ENCODE assay signal across 20 mouse cellular contexts in the genomic region with DNA sequence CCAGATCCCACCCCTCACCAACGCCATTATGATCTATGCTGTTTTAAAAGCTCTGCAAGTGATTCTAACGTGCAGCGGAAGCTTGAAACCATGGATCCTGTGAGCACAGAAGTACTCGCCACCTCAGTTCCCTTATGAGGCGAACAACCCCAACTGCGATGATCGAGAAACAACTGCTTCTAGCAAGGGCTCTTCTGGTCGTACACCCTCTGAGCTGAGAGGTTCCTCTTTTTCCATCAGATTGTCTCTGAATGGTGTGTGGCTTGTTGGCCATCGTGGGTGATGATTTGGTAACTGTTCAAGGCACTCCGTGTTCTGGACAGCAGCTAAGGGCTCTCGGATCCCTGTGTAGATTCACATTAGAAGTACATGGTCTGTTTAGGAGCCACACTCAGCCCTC. TPM values are rescaled to one million over a fixed set of nuclear protein-coding genes. Genes with fewer than 3 reads are reported as not detected.
DNase-seq lines count a peak whose midpoint lies in the region; ATAC-seq and TF ChIP-seq lines count a peak whose summit lies in the region.
"Had no signal": no experiment of that assay in that cellular context is flagged by ENCODE, and none has a peak within 500 bp of the region (broad histone marks: within the 10 kb centered on the region; RNA-seq: fewer than 3 reads in every experiment).

No protein-coding gene starts in this region.

- DNase-seq in lung, postnatal 36 days = peak; percentile 25
- no peak for DNase-seq in lung, adult 2 months
- peak; percentile 79 for DNase-seq in MEL-GATA-1-ER (ENCODE audit: extremely low read depth, low read depth)
- peak; percentile 71 for DNase-seq in splenic B cell, adult 2 months (ENCODE audit: low read depth, low spot score)
- no peak for DNase-seq in limb, embryonic 10.5 days (ENCODE audit: low spot score)
- DNase-seq in adrenal gland, postnatal 14 days = no peak
- DNase-seq: adrenal gland, postnatal 36 days; cerebellum, adult 9-10 months; gastrocnemius, postnatal 10 days; kidney, adult 9 months; kidney, postnatal 4 days; layer of hippocampus, adult 9-11 months; left cerebral cortex, postnatal 4 days; thymus, postnatal 36 days had no signal

- no peaks in the 10 kb centered on the region for H3K27me3 ChIP-seq in splenic B cell, adult 2 months (ENCODE audit: control insufficient read depth, insufficient read depth, low read length, poor library complexity, severe bottlenecking)
- H3K27me3 ChIP-seq in limb, embryonic 10.5 days (ENCODE audit: low read depth, poor library complexity, severe bottlenecking) = no peaks in the 10 kb centered on the region
- H3K27me3 ChIP-seq: forebrain, embryonic 12.5 days; lung, embryonic 15.5 days had no signal

- H3K4me3 ChIP-seq in lung, adult 2 months (replicated peaks; ENCODE audit: extremely low read depth, low read depth, low read length) = no peak overlapping the region
- H3K4me3 ChIP-seq in limb, embryonic 10.5 days = no peak overlapping the region
- H3K4me3 ChIP-seq: forebrain, embryonic 12.5 days; hindbrain, embryonic 12.5 days; left cerebral cortex, adult 2 months; lung, embryonic 15.5 days; myocyte had no signal

- H3K4me1 ChIP-seq in lung, adult 2 months (ENCODE audit: control insufficient read depth, insufficient read depth, low read length) = no peaks in the 10 kb centered on the region
- no peaks in the 10 kb centered on the region for H3K4me1 ChIP-seq in limb, embryonic 10.5 days
- H3K4me1 ChIP-seq: hindbrain, embryonic 12.5 days had no signal

- WGBS in lung, adult 2 months = 76% methylated on average over 11 of the region's 11 CpGs
- 91% methylated on average over 11 of the region's 11 CpGs for WGBS in limb, embryonic 10.5 days

- TF ChIP-seq CTCF in lung, adult 2 months (IDR thresholded peaks at IDR 0.05; ENCODE audit: insufficient read depth, low read length) = no peak

- no peaks in the 10 kb centered on the region for H3K36me3 ChIP-seq in splenic B cell, adult 2 months (ENCODE audit: control insufficient read depth, insufficient read depth, low read length, poor library complexity, severe bottlenecking)
- H3K36me3 ChIP-seq in limb, embryonic 10.5 days = no peaks in the 10 kb centered on the region
- H3K36me3 ChIP-seq: forebrain, embryonic 12.5 days; hindbrain, embryonic 12.5 days; lung, embryonic 15.5 days had no signal

- no peak for TF ChIP-seq POLR2A in lung, adult 2 months (IDR thresholded peaks at IDR 0.05; ENCODE audit: borderline replicate concordance, extremely low read depth, low read depth, low read length)

- ATAC-seq in megakaryocyte progenitor cell, adult 5-6 weeks (replicated peaks; ENCODE audit: poor library complexity) = peak; percentile 84

- H3K9me3 ChIP-seq in limb, embryonic 10.5 days (replicated peaks) = no peaks in the 10 kb centered on the region
- H3K9me3 ChIP-seq: forebrain, embryonic 12.5 days; hindbrain, embryonic 12.5 days; lung, embryonic 15.5 days had no signal

- no peak overlapping the region for H3K27ac ChIP-seq in limb, embryonic 10.5 days
- H3K27ac ChIP-seq: forebrain, embryonic 12.5 days; hindbrain, embryonic 12.5 days; left cerebral cortex, adult 2 months; lung, embryonic 15.5 days had no signal

RNA-seq across cellular contexts. Expression of a gene that starts 12.7 kb away (rescaled TPM):
- 9.4 and 22.8 TPM in 2 replicates for polyA plus RNA-seq in lung, adult 2 months (2012; rRNA removed)
- 25.8 and 29.4 TPM in 2 replicates for total RNA-seq in megakaryocyte progenitor cell, adult 5-6 weeks (2015)
- 8.8 and 10.0 TPM in 2 replicates for total RNA-seq in megakaryocyte progenitor cell, adult 5-6 weeks (2017)
- polyA plus RNA-seq in limb, embryonic 10.5 days (2016; fragmentation: Nextera tagmentation; extraction: Ambion mirVana) = 12.1 and 12.4 TPM in 2 replicates
- total RNA-seq in adrenal gland, postnatal 14 days (2021) = 36.7 and 43.8 TPM in 2 replicates

Comparison
In these comparisons a context has a peak if more than half of its experiments do, and no peak if none do; other contexts are left out.
1. DNase-seq: peak in lung, postnatal 36 days (single experiment), MEL-GATA-1-ER (single experiment) and splenic B cell, adult 2 months (single experiment); none in lung, adult 2 months (single experiment), limb, embryonic 10.5 days (single experiment) and adrenal gland, postnatal 14 days (single experiment).